Mouse (Mus musculus): Measurements from ENCODE around the gene Rabepk. TPM values are rescaled to one million over a fixed set of nuclear protein-coding genes. Genes with fewer than 3 reads are reported as not detected.

The Rabepk gene
- polyA plus RNA-seq, 1 experiment = 431 TPM

- TF ChIP-seq CTCF (IDR thresholded peaks at IDR 0.05; ENCODE audit: control insufficient read depth, insufficient read depth, insufficient replicate concordance, low read depth, low read length) (no peak), POLR2A (IDR thresholded peaks at IDR 0.05; ENCODE audit: control insufficient read depth, low read depth, low read length) (no peak)
- Histone ChIP-seq H3K27ac (ENCODE audit: control insufficient read depth, insufficient read depth, low read depth, low read length) (no peak overlapping the region), H3K27me3 (ENCODE audit: control insufficient read depth, insufficient read depth, low read length) (no peaks in the 10 kb centered on the region), H3K36me3 (ENCODE audit: control insufficient read depth, insufficient read depth, low read length) (no peaks in the 10 kb centered on the region), H3K4me3 (ENCODE audit: control insufficient read depth, low read depth, low read length) (no peak overlapping the region), H3K4me1 (ENCODE audit: control insufficient read depth, insufficient read depth, low read length) (no peaks in the 10 kb centered on the region)
Observed at GRCm38 (mm10) chr2:34741390-34742159, 58.1 kb downstream of the Rabepk start.

GRCm38 (mm10) chr2:34739684-34740391 lies 59.9 kb downstream of the Rabepk start:
- no peaks in the 10 kb centered on the region for H3K36me3 ChIP-seq (ENCODE audit: control insufficient read depth, insufficient read depth, low read length)
- no peaks in the 10 kb centered on the region for H3K4me1 ChIP-seq (ENCODE audit: control insufficient read depth, insufficient read depth, low read length)
- no peaks in the 10 kb centered on the region for H3K27me3 ChIP-seq (ENCODE audit: control insufficient read depth, insufficient read depth, low read length)
- no peak for TF ChIP-seq POLR2A (IDR thresholded peaks at IDR 0.05; ENCODE audit: control insufficient read depth, low read depth, low read length)
- no peak overlapping the region for H3K4me3 ChIP-seq (ENCODE audit: control insufficient read depth, low read depth, low read length)
- no peak overlapping the region for H3K27ac ChIP-seq (ENCODE audit: control insufficient read depth, insufficient read depth, low read depth, low read length)

- H3K4me1 ChIP-seq (ENCODE audit: control insufficient read depth, insufficient read depth, low read length) = no peaks in the 10 kb centered on the region
- TF ChIP-seq POLR2A (IDR thresholded peaks at IDR 0.05; ENCODE audit: control insufficient read depth, low read depth, low read length) (no peak), CTCF (IDR thresholded peaks at IDR 0.05; ENCODE audit: control insufficient read depth, insufficient read depth, insufficient replicate concordance, low read depth, low read length) (no peak)
- no peaks in the 10 kb centered on the region for H3K27me3 ChIP-seq (ENCODE audit: control insufficient read depth, insufficient read depth, low read length)
- no peak overlapping the region for H3K4me3 ChIP-seq (ENCODE audit: control insufficient read depth, low read depth, low read length)
- H3K36me3 ChIP-seq (ENCODE audit: control insufficient read depth, insufficient read depth, low read length) = no peaks in the 10 kb centered on the region
- H3K27ac ChIP-seq (ENCODE audit: control insufficient read depth, insufficient read depth, low read depth, low read length) = no peak overlapping the region
Observed at GRCm38 (mm10) chr2:34737911-34738310, 61.8 kb downstream of the Rabepk start.

- H3K27ac ChIP-seq (ENCODE audit: control insufficient read depth, insufficient read depth, low read depth, low read length) = no peak overlapping the region
- TF ChIP-seq POLR2A (IDR thresholded peaks at IDR 0.05; ENCODE audit: control insufficient read depth, low read depth, low read length) (no peak), CTCF (IDR thresholded peaks at IDR 0.05; ENCODE audit: control insufficient read depth, insufficient read depth, insufficient replicate concordance, low read depth, low read length) (no peak)
- H3K4me3 ChIP-seq (ENCODE audit: control insufficient read depth, low read depth, low read length) = no peak overlapping the region
- no peaks in the 10 kb centered on the region for H3K27me3 ChIP-seq (ENCODE audit: control insufficient read depth, insufficient read depth, low read length)
- H3K36me3 ChIP-seq (ENCODE audit: control insufficient read depth, insufficient read depth, low read length) = no peaks in the 10 kb centered on the region
- H3K4me1 ChIP-seq (ENCODE audit: control insufficient read depth, insufficient read depth, low read length) = no peaks in the 10 kb centered on the region
Observed at GRCm38 (mm10) chr2:34736626-34737025, 63.1 kb downstream of the Rabepk start.

Other genes starting within 250 kb of the Rabepk start
- gene Gapvd1, start 44.7 kb downstream of the Rabepk start, polyA plus RNA-seq (2012; rRNA removed) = 19.0 and 19.2 TPM in 2 replicates
- gene Hspa5, start 27.9 kb downstream of the Rabepk start, polyA plus RNA-seq (2012; rRNA removed) = 587 and 750 TPM in 2 replicates
- 13.0 and 14.9 TPM in 2 replicates for gene Fbxw2, start 26.4 kb upstream of the Rabepk start, polyA plus RNA-seq (2012; rRNA removed)
- not detected in 2 replicates for gene Gm34653, start 33.1 kb upstream of the Rabepk start, polyA plus RNA-seq (2012; rRNA removed)
- 0.12 and 3.8 TPM in 2 replicates for gene Cutal, start 74.5 kb upstream of the Rabepk start, polyA plus RNA-seq (2012; rRNA removed)
- 7.3 and 8.0 TPM in 2 replicates for gene Psmd5, start 75.1 kb upstream of the Rabepk start, polyA plus RNA-seq (2012; rRNA removed)
- 0.21 and 0.91 TPM in 2 replicates for gene Phf19, start 114.1 kb upstream of the Rabepk start, polyA plus RNA-seq (2012; rRNA removed)
- gene Traf1, start 161.9 kb upstream of the Rabepk start, polyA plus RNA-seq (2012; rRNA removed) = 6.5 and 9.4 TPM in 2 replicates